In genomic region chr2:73606616-73607015, GRCm38 (mm10) we compare ENCODE assay signal across 19 mouse cellular contexts. TPM values are rescaled to one million over a fixed set of nuclear protein-coding genes. Genes with fewer than 3 reads are reported as not detected.
"Had no signal": no experiment of that assay in that cellular context is flagged by ENCODE, and none has a peak within 500 bp of the region (broad histone marks: within the 10 kb centered on the region; RNA-seq: fewer than 3 reads in every experiment).

No protein-coding gene starts in this region.

- H3K27ac ChIP-seq: kidney, postnatal 0 days; liver, embryonic 15.5 days; lung, embryonic 15.5 days; midbrain, embryonic 13.5 days had no signal

- H3K36me3 ChIP-seq: liver, embryonic 12.5 days; liver, embryonic 15.5 days had no signal

- H3K4me3 ChIP-seq: limb, embryonic 12.5 days; liver, embryonic 12.5 days; liver, embryonic 15.5 days; lung, embryonic 15.5 days; midbrain, embryonic 13.5 days had no signal

- DNase-seq: kidney, adult 18-20 months; kidney, adult 9 months; kidney, postnatal 25 days; liver; lung, adult 18-20 months; lung, postnatal 10 days; lung, postnatal 36 days; thymus, postnatal 25 days had no signal

- H3K9ac ChIP-seq: limb, embryonic 12.5 days; liver, embryonic 12.5 days; liver, embryonic 15.5 days; lung, embryonic 15.5 days; midbrain, embryonic 13.5 days had no signal

- H3K4me2 ChIP-seq: limb, embryonic 12.5 days; liver, embryonic 12.5 days; liver, embryonic 15.5 days; lung, embryonic 15.5 days; midbrain, embryonic 13.5 days had no signal

- H3K4me1 ChIP-seq: liver, embryonic 15.5 days had no signal

- H3K9me3 ChIP-seq: limb, embryonic 12.5 days; liver, embryonic 12.5 days; liver, embryonic 15.5 days; lung, embryonic 15.5 days; midbrain, embryonic 13.5 days had no signal

- H3K27me3 ChIP-seq: limb, embryonic 12.5 days; liver, embryonic 12.5 days; liver, embryonic 15.5 days; lung, embryonic 15.5 days; midbrain, embryonic 13.5 days had no signal

- ATAC-seq: inflammation-experienced regulatory T-cells, adult 6 months; intestine, embryonic 16.5 days; liver, embryonic 12.5 days; midbrain, embryonic 13.5 days had no signal

RNA-seq across cellular contexts. Expression of gene Chrna1, which starts 26.5 kb away (rescaled TPM):
- polyA plus RNA-seq: inflammation-experienced regulatory T-cells, adult 6 months; large intestine, adult 2 months; small intestine, adult 2 months; spleen, adult 2 months had no signal
